Mouse (Mus musculus): ENCODE results near the gene Arid3b. TPM values are rescaled to one million over a fixed set of nuclear protein-coding genes. Genes with fewer than 3 reads are reported as not detected.
A peak's percentile ranks its signal among the peaks of the same experiment; 100 is the strongest.

Gene Arid3b
- total and polyA plus RNA-seq, 2 experiments from 2014 or later = 4.6 to 5.3 TPM

GRCm38 (mm10) chr9:57789733-57790132 lies 46.9 kb downstream of the Arid3b start:
- Histone ChIP-seq H3K9ac (replicated peaks; ENCODE audit: low read length, poor library complexity, severe bottlenecking) (no peak overlapping the region), H3K4me2 (ENCODE audit: low read depth, low read length, poor library complexity, severe bottlenecking) (no peak overlapping the region), H3K27ac (ENCODE audit: low read depth, low read length) (no peak overlapping the region), H3K9me3 (ENCODE audit: low read length) (no peaks in the 10 kb centered on the region), H3K36me3 (ENCODE audit: insufficient read depth, low read length) (peaks cover 37% of the 10 kb centered on the region), H3K4me3 (ENCODE audit: low read depth, low read length) (no peak overlapping the region), H3K4me1 (ENCODE audit: insufficient read depth, low read length) (no peaks in the 10 kb centered on the region), H3K27me3 (ENCODE audit: insufficient read depth, low read length) (no peaks in the 10 kb centered on the region)
- 84% methylated on average over 3 of the region's 3 CpGs for WGBS
- DNase-seq (ENCODE audit: low spot score) = no peak
- no peak for TF ChIP-seq CTCF (IDR thresholded peaks at IDR 0.05)
- no peak for ATAC-seq (ENCODE audit: low FRiP score)

- Histone ChIP-seq H3K4me1 (ENCODE audit: insufficient read depth, low read length) (no peaks in the 10 kb centered on the region), H3K4me2 (ENCODE audit: low read depth, low read length, poor library complexity, severe bottlenecking) (no peak overlapping the region), H3K27ac (ENCODE audit: low read depth, low read length) (no peak overlapping the region), H3K36me3 (ENCODE audit: insufficient read depth, low read length) (no peaks in the 10 kb centered on the region), H3K27me3 (ENCODE audit: insufficient read depth, low read length) (no peaks in the 10 kb centered on the region), H3K9ac (replicated peaks; ENCODE audit: low read length, poor library complexity, severe bottlenecking) (no peak overlapping the region), H3K4me3 (ENCODE audit: low read depth, low read length) (no peak overlapping the region), H3K9me3 (ENCODE audit: low read length) (no peaks in the 10 kb centered on the region)
- no peak for DNase-seq (ENCODE audit: low spot score)
- WGBS = 94% methylated on average over 3 of the region's 3 CpGs
- TF ChIP-seq CTCF (IDR thresholded peaks at IDR 0.05) = no peak
- no peak for ATAC-seq (ENCODE audit: low FRiP score)
Observed at GRCm38 (mm10) chr9:57782656-57783055, 53.9 kb downstream of the Arid3b start.

GRCm38 (mm10) chr9:57775736-57776135 lies 60.9 kb downstream of the Arid3b start:
- H3K4me3 ChIP-seq (ENCODE audit: low read depth, low read length) = no peak overlapping the region
- no peak for TF ChIP-seq CTCF (IDR thresholded peaks at IDR 0.05)
- H3K4me1 ChIP-seq (ENCODE audit: insufficient read depth, low read length) = no peaks in the 10 kb centered on the region; the same call in 1 of the 2 replicates
- H3K9me3 ChIP-seq (ENCODE audit: low read length) = no peaks in the 10 kb centered on the region
- H3K9ac ChIP-seq (replicated peaks; ENCODE audit: low read length, poor library complexity, severe bottlenecking) = no peak overlapping the region
- H3K4me2 ChIP-seq (ENCODE audit: low read depth, low read length, poor library complexity, severe bottlenecking) = no peak overlapping the region
- DNase-seq (ENCODE audit: low spot score) (peak; percentile 44), ATAC-seq (ENCODE audit: low FRiP score) (no peak)
- no peaks in the 10 kb centered on the region for H3K36me3 ChIP-seq (ENCODE audit: insufficient read depth, low read length)
- no peaks in the 10 kb centered on the region for H3K27me3 ChIP-seq (ENCODE audit: insufficient read depth, low read length)
- H3K27ac ChIP-seq (ENCODE audit: low read depth, low read length) = no peak overlapping the region
- 51% methylated on average over 4 of the region's 4 CpGs for WGBS

- Histone ChIP-seq H3K9me3 (ENCODE audit: low read length) (no peaks in the 10 kb centered on the region), H3K36me3 (ENCODE audit: insufficient read depth, low read length) (no peaks in the 10 kb centered on the region), H3K27me3 (ENCODE audit: insufficient read depth, low read length) (no peaks in the 10 kb centered on the region), H3K4me3 (ENCODE audit: low read depth, low read length) (no peak overlapping the region), H3K27ac (ENCODE audit: low read depth, low read length) (no peak overlapping the region), H3K4me1 (ENCODE audit: insufficient read depth, low read length) (no peaks in the 10 kb centered on the region; the same call in 1 of the 2 replicates), H3K4me2 (ENCODE audit: low read depth, low read length, poor library complexity, severe bottlenecking) (no peak overlapping the region), H3K9ac (replicated peaks; ENCODE audit: low read length, poor library complexity, severe bottlenecking) (no peak overlapping the region)
- DNase-seq (ENCODE audit: low spot score) (no peak), ATAC-seq (ENCODE audit: low FRiP score) (no peak)
- TF ChIP-seq CTCF (IDR thresholded peaks at IDR 0.05) = no peak
- 70% methylated on average over 5 of the region's 5 CpGs for WGBS
Observed at GRCm38 (mm10) chr9:57775026-57775425, 61.6 kb downstream of the Arid3b start.

GRCm38 (mm10) chr9:57774168-57774567 lies 62.4 kb downstream of the Arid3b start:
- Histone ChIP-seq H3K9ac (replicated peaks; ENCODE audit: low read length, poor library complexity, severe bottlenecking) (no peak overlapping the region), H3K9me3 (ENCODE audit: low read length) (no peaks in the 10 kb centered on the region), H3K27ac (ENCODE audit: low read depth, low read length) (no peak overlapping the region), H3K36me3 (ENCODE audit: insufficient read depth, low read length) (no peaks in the 10 kb centered on the region), H3K27me3 (ENCODE audit: insufficient read depth, low read length) (no peaks in the 10 kb centered on the region), H3K4me2 (ENCODE audit: low read depth, low read length, poor library complexity, severe bottlenecking) (no peak overlapping the region), H3K4me3 (ENCODE audit: low read depth, low read length) (no peak overlapping the region), H3K4me1 (ENCODE audit: insufficient read depth, low read length) (no peaks in the 10 kb centered on the region; the same call in 1 of the 2 replicates)
- no peak for DNase-seq (ENCODE audit: low spot score)
- 9% methylated on average over 1 of the region's 1 CpGs for WGBS
- ATAC-seq (ENCODE audit: low FRiP score) = no peak
- peak; percentile 58 for TF ChIP-seq CTCF (IDR thresholded peaks at IDR 0.05)

- Histone ChIP-seq H3K4me2 (ENCODE audit: low read depth, low read length, poor library complexity, severe bottlenecking) (no peak overlapping the region), H3K9ac (replicated peaks; ENCODE audit: low read length, poor library complexity, severe bottlenecking) (no peak overlapping the region), H3K27ac (ENCODE audit: low read depth, low read length) (no peak overlapping the region), H3K9me3 (ENCODE audit: low read length) (no peaks in the 10 kb centered on the region), H3K4me3 (ENCODE audit: low read depth, low read length) (no peak overlapping the region), H3K27me3 (ENCODE audit: insufficient read depth, low read length) (no peaks in the 10 kb centered on the region), H3K36me3 (ENCODE audit: insufficient read depth, low read length) (no peaks in the 10 kb centered on the region), H3K4me1 (ENCODE audit: insufficient read depth, low read length) (no peaks in the 10 kb centered on the region; the same call in 1 of the 2 replicates)
- no peak for TF ChIP-seq CTCF (IDR thresholded peaks at IDR 0.05)
- 76% methylated on average over 3 of the region's 3 CpGs for WGBS
- ATAC-seq (ENCODE audit: low FRiP score) = no peak
- DNase-seq (ENCODE audit: low spot score) = no peak
Observed at GRCm38 (mm10) chr9:57773754-57774153, 62.8 kb downstream of the Arid3b start.
